Mouse (Mus musculus) urinary bladder, adult 2 months (tissue): ENCODE results near the gene Hyou1. TPM values are rescaled to one million over a fixed set of nuclear protein-coding genes. Genes with fewer than 3 reads are reported as not detected.
A peak's percentile ranks its signal among the peaks of the same experiment; 100 is the strongest.
"Not testable (repeated sequence)": the region's sequence is repeated elsewhere in the genome, so short reads cannot be mapped to it uniquely, and the experiment has no call there.

Experiments used
- DNase-seq: peaks from one replicate; pipeline ENCODE4 v3.0.0; 2022; ENCODE audit warnings: low spot score
- polyA plus RNA-seq: library from polyadenylated mRNA; depleted of rRNA; stranded (reverse); fragments of >200 nt; gene quantifications from 2 replicates; pipeline ENCODE4 v1.2.3, GENCODE M21; 2012

Hyou1 gene
- polyA plus RNA-seq, 1 experiment = 34.4 TPM

- no peak for DNase-seq
Measured at GRCm38 (mm10) chr9:44351396-44351795, 27.9 kb upstream of the Hyou1 start.

- DNase-seq = no peak
Measured at GRCm38 (mm10) chr9:44352337-44352736, 27.0 kb upstream of the Hyou1 start.

- no peak for DNase-seq
Measured at GRCm38 (mm10) chr9:44353142-44353541, 26.1 kb upstream of the Hyou1 start.

- no peak for DNase-seq
Measured at GRCm38 (mm10) chr9:44357207-44357606, 22.1 kb upstream of the Hyou1 start.

GRCm38 (mm10) chr9:44361190-44361917 lies 17.9 kb upstream of the Hyou1 start, which contains the start of gene Vps11:
Gene Vps11, minus strand, starts transcription at chr9:44361670.
- DNase-seq = peak; percentile 89

GRCm38 (mm10) chr9:44361931-44362330 lies 17.4 kb upstream of the Hyou1 start:
- not testable (repeated sequence) for DNase-seq

- DNase-seq = no peak
Measured at GRCm38 (mm10) chr9:44364480-44364879, 14.8 kb upstream of the Hyou1 start.

- no peak for DNase-seq
Measured at GRCm38 (mm10) chr9:44373386-44373785, 5.9 kb upstream of the Hyou1 start.

GRCm38 (mm10) chr9:44376141-44376540 lies 3.1 kb upstream of the Hyou1 start:
- DNase-seq = no peak

GRCm38 (mm10) chr9:44377335-44377734 lies 2.0 kb upstream of the Hyou1 start:
- not testable (repeated sequence) for DNase-seq

GRCm38 (mm10) chr9:44378153-44378730 lies 1.0 kb upstream of the Hyou1 start:
- no peak for DNase-seq

- no peak for DNase-seq
Measured at GRCm38 (mm10) chr9:44379862-44380261, 572 bp downstream of the Hyou1 start.

GRCm38 (mm10) chr9:44384596-44384995 lies 5.3 kb downstream of the Hyou1 start:
- no peak for DNase-seq

- DNase-seq = no peak
Measured at GRCm38 (mm10) chr9:44387221-44387620, 7.9 kb downstream of the Hyou1 start.

GRCm38 (mm10) chr9:44389273-44389672 lies 10.0 kb downstream of the Hyou1 start:
- no peak for DNase-seq

GRCm38 (mm10) chr9:44391466-44391865 lies 12.2 kb downstream of the Hyou1 start:
- DNase-seq = no peak

GRCm38 (mm10) chr9:44396684-44397411 lies 17.6 kb downstream of the Hyou1 start, which contains the start of gene Slc37a4:
Gene Slc37a4, plus strand, starts transcription at chr9:44396852.
- DNase-seq = peak; percentile 81

GRCm38 (mm10) chr9:44398087-44398486 lies 18.8 kb downstream of the Hyou1 start:
- no peak for DNase-seq

GRCm38 (mm10) chr9:44398551-44398950 lies 19.3 kb downstream of the Hyou1 start:
- DNase-seq = no peak

- DNase-seq = no peak
Measured at GRCm38 (mm10) chr9:44399114-44399794, 20.0 kb downstream of the Hyou1 start.

- DNase-seq = no peak
Measured at GRCm38 (mm10) chr9:44399795-44400114, 20.5 kb downstream of the Hyou1 start.

GRCm38 (mm10) chr9:44401081-44401480 lies 21.8 kb downstream of the Hyou1 start:
- no peak for DNase-seq
